Comparison of ENCODE assay signal across 11 mouse cellular contexts in the genomic region with DNA sequence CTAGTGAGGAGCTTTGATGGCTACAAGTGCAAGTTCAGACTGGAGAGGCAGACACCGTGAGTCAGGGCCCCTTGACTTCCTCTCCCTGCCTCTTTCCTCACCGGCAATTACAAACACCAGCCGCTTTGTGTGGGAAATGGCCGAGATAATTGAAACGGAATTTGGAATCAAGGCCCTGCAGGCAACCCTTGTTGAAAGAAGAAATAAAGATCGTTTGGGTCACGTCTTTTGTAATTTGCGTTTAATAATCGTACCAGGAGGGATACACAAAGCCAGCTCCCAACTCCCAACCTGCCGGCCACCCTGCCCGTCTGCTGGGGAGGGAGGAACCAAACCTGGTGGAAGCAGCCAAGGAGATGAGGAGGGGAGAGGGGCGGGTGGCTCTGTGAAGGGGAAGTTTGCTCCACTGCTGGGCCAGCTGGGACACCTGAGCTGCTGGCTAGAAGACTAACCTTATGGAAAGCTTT.
DNase-seq lines count a peak whose midpoint lies in the region; ATAC-seq lines count a peak whose summit lies in the region.
"Had no signal": no experiment of that assay in that cellular context is flagged by ENCODE, and none has a peak within 500 bp of the region (broad histone marks: within the 10 kb centered on the region; RNA-seq: fewer than 3 reads in every experiment).

No protein-coding gene starts in this region.

- peak overlapping the region; percentile 27; the same call in 1 of the 2 replicates for H3K27ac ChIP-seq in hindbrain, embryonic 11.5 days (ENCODE audit: low read depth, low read length)
- H3K27ac ChIP-seq in hindbrain, embryonic 16.5 days (ENCODE audit: low read depth, low read length): no peak overlapping the region
- H3K27ac ChIP-seq in stomach, embryonic 16.5 days (ENCODE audit: low read length): no peak overlapping the region
- H3K27ac ChIP-seq: liver, embryonic 13.5 days had no signal

- H3K27me3 ChIP-seq in hindbrain, embryonic 11.5 days (ENCODE audit: control insufficient read depth, insufficient read depth, low read length): no peaks in the 10 kb centered on the region
- H3K27me3 ChIP-seq in hindbrain, embryonic 16.5 days (replicated peaks; ENCODE audit: control insufficient read depth, insufficient read depth, low read length): no peaks in the 10 kb centered on the region
- H3K27me3 ChIP-seq in stomach, embryonic 16.5 days (ENCODE audit: control insufficient read depth, insufficient read depth, low read length): no peaks in the 10 kb centered on the region
- H3K27me3 ChIP-seq: liver, embryonic 13.5 days had no signal

- no peak overlapping the region for H3K4me2 ChIP-seq in hindbrain, embryonic 11.5 days (replicated peaks; ENCODE audit: low read depth, low read length)
- no peak overlapping the region for H3K4me2 ChIP-seq in hindbrain, embryonic 16.5 days (ENCODE audit: low read length)
- peak overlapping the region; percentile 27; the same call in 1 of the 2 replicates for H3K4me2 ChIP-seq in stomach, embryonic 16.5 days (ENCODE audit: low read depth, low read length)
- H3K4me2 ChIP-seq: liver, embryonic 13.5 days had no signal

- 23% methylated on average over 11 of the region's 12 CpGs for WGBS in hindbrain, embryonic 11.5 days
- WGBS in hindbrain, embryonic 16.5 days: 19% methylated on average over 12 of the region's 12 CpGs
- WGBS in stomach, embryonic 16.5 days: 22% methylated on average over 12 of the region's 12 CpGs

- no peaks in the 10 kb centered on the region for H3K9me3 ChIP-seq in hindbrain, embryonic 11.5 days (ENCODE audit: control insufficient read depth, low read length)
- no peaks in the 10 kb centered on the region for H3K9me3 ChIP-seq in hindbrain, embryonic 16.5 days (ENCODE audit: control insufficient read depth, low read length)
- H3K9me3 ChIP-seq in stomach, embryonic 16.5 days (replicated peaks; ENCODE audit: control insufficient read depth, low read length): no peaks in the 10 kb centered on the region
- H3K9me3 ChIP-seq: liver, embryonic 13.5 days had no signal

- no peak for ATAC-seq in hindbrain, embryonic 11.5 days (ENCODE audit: low FRiP score)
- no peak for ATAC-seq in hindbrain, embryonic 16.5 days
- ATAC-seq in hematopoietic stem cell, adult 5-6 weeks (replicated peaks in 1 of 2; ENCODE audit: insufficient read depth in 1 of 2, low FRiP score in 2 of 2, low TSS enrichment in 1 of 2, low read depth in 1 of 2, poor library complexity in 2 of 2, severe bottlenecking in 2 of 2): peak; percentile 64 to 69; a peak in 2 of 4 replicates
- ATAC-seq in stomach, embryonic 16.5 days (ENCODE audit: insufficient read depth, low FRiP score): no peak

- no peak overlapping the region for H3K9ac ChIP-seq in hindbrain, embryonic 11.5 days (ENCODE audit: low read depth, low read length)
- no peak overlapping the region for H3K9ac ChIP-seq in hindbrain, embryonic 16.5 days (ENCODE audit: low read depth, low read length)
- H3K9ac ChIP-seq in stomach, embryonic 16.5 days (ENCODE audit: low read length): no peak overlapping the region
- H3K9ac ChIP-seq: liver, embryonic 13.5 days had no signal

- H3K4me1 ChIP-seq in hindbrain, embryonic 11.5 days (replicated peaks; ENCODE audit: control insufficient read depth, insufficient read depth, low read length): peaks cover 8% of the 10 kb centered on the region
- H3K4me1 ChIP-seq in hindbrain, embryonic 16.5 days (ENCODE audit: control insufficient read depth, insufficient read depth, low read depth, low read length): peaks cover 4% of the 10 kb centered on the region; the same call in 1 of the 2 replicates
- no peaks in the 10 kb centered on the region for H3K4me1 ChIP-seq in stomach, embryonic 16.5 days (ENCODE audit: control insufficient read depth, insufficient read depth, low read length)

- H3K4me3 ChIP-seq in hindbrain, embryonic 11.5 days (ENCODE audit: low read depth, low read length): no peak overlapping the region
- no peak overlapping the region for H3K4me3 ChIP-seq in hindbrain, embryonic 16.5 days (ENCODE audit: low read length)
- H3K4me3 ChIP-seq in stomach, embryonic 16.5 days (replicated peaks; ENCODE audit: low read length): no peak overlapping the region
- H3K4me3 ChIP-seq: liver, embryonic 13.5 days had no signal

- H3K36me3 ChIP-seq in hindbrain, embryonic 11.5 days (ENCODE audit: control insufficient read depth, insufficient read depth, low read length): no peaks in the 10 kb centered on the region
- no peaks in the 10 kb centered on the region for H3K36me3 ChIP-seq in hindbrain, embryonic 16.5 days (ENCODE audit: control insufficient read depth, insufficient read depth, low read length)
- H3K36me3 ChIP-seq in stomach, embryonic 16.5 days (ENCODE audit: control insufficient read depth, insufficient read depth, low read length): no peaks in the 10 kb centered on the region
- H3K36me3 ChIP-seq: liver, embryonic 13.5 days had no signal

- no peak for DNase-seq in hindbrain, embryonic 11.5 days (ENCODE audit: low spot score)
- DNase-seq in thymus, postnatal 4 days: peak; percentile 18
- DNase-seq in thymus, postnatal 10 days (ENCODE audit: low spot score in 2 of 2): no peak
- no peak for DNase-seq in right cerebral cortex, postnatal 4 days
- no peak for DNase-seq in left cerebral cortex, adult 18-20 months (ENCODE audit: low spot score in 2 of 2)
- DNase-seq: kidney, postnatal 4 days; liver, embryonic 13.5 days; thymus, postnatal 25 days had no signal

Comparison
In these comparisons a context has a peak if more than half of its experiments do, and no peak if none do; other contexts are left out.
1. ATAC-seq: peak in hematopoietic stem cell, adult 5-6 weeks (2 of 2); none in hindbrain, embryonic 11.5 days (single experiment), hindbrain, embryonic 16.5 days (single experiment) and stomach, embryonic 16.5 days (single experiment).